Mouse (Mus musculus): Measurements from ENCODE around the gene Padi6.

Gene Padi6

GRCm38 (mm10) chr4:140750328-140750727 lies 7.9 kb upstream of the Padi6 start:
- no peak for DNase-seq (ENCODE audit: low read depth, low spot score)

GRCm38 (mm10) chr4:140747978-140748377 lies 5.5 kb upstream of the Padi6 start:
- no peak for DNase-seq (ENCODE audit: low read depth, low spot score)

- no peak for DNase-seq (ENCODE audit: low read depth, low spot score)
Observed at GRCm38 (mm10) chr4:140744654-140745053, 2.2 kb upstream of the Padi6 start.

- DNase-seq (ENCODE audit: low read depth, low spot score) = no peak
Observed at GRCm38 (mm10) chr4:140743086-140743485, 643 bp upstream of the Padi6 start.

GRCm38 (mm10) chr4:140741401-140741800 lies 1.0 kb downstream of the Padi6 start:
- DNase-seq (ENCODE audit: low read depth, low spot score) = no peak

- no peak for DNase-seq (ENCODE audit: low read depth, low spot score)
Observed at GRCm38 (mm10) chr4:140740655-140741054, 1.8 kb downstream of the Padi6 start.

GRCm38 (mm10) chr4:140732871-140733270 lies 9.6 kb downstream of the Padi6 start:
- DNase-seq (ENCODE audit: low read depth, low spot score) = no peak

- no peak for DNase-seq (ENCODE audit: low read depth, low spot score)
Observed at GRCm38 (mm10) chr4:140731654-140732053, 10.8 kb downstream of the Padi6 start.

GRCm38 (mm10) chr4:140726907-140727306 lies 15.5 kb downstream of the Padi6 start:
- no peak for DNase-seq (ENCODE audit: low read depth, low spot score)

- DNase-seq (ENCODE audit: low read depth, low spot score) = no peak
Observed at GRCm38 (mm10) chr4:140724739-140725138, 17.7 kb downstream of the Padi6 start.

- DNase-seq (ENCODE audit: low read depth, low spot score) = no peak
Observed at GRCm38 (mm10) chr4:140723801-140724200, 18.6 kb downstream of the Padi6 start.

- no peak for DNase-seq (ENCODE audit: low read depth, low spot score)
Observed at GRCm38 (mm10) chr4:140723192-140723591, 19.3 kb downstream of the Padi6 start.

- no peak for DNase-seq (ENCODE audit: low read depth, low spot score)
Observed at GRCm38 (mm10) chr4:140722710-140723109, 19.7 kb downstream of the Padi6 start.

- DNase-seq (ENCODE audit: low read depth, low spot score) = no peak
Observed at GRCm38 (mm10) chr4:140721968-140722490, 20.4 kb downstream of the Padi6 start.

- no peak for DNase-seq (ENCODE audit: low read depth, low spot score)
Observed at GRCm38 (mm10) chr4:140720091-140720490, 22.4 kb downstream of the Padi6 start.

- DNase-seq (ENCODE audit: low read depth, low spot score) = no peak
Observed at GRCm38 (mm10) chr4:140718436-140718835, 24.0 kb downstream of the Padi6 start.

- no peak for DNase-seq (ENCODE audit: low read depth, low spot score)
Observed at GRCm38 (mm10) chr4:140716994-140717393, 25.4 kb downstream of the Padi6 start.

- no peak for DNase-seq (ENCODE audit: low read depth, low spot score)
Observed at GRCm38 (mm10) chr4:140714586-140714985, 27.9 kb downstream of the Padi6 start.

- DNase-seq (ENCODE audit: low read depth, low spot score) = peak; percentile 75
Observed at GRCm38 (mm10) chr4:140713480-140714365, 28.7 kb downstream of the Padi6 start.

GRCm38 (mm10) chr4:140711360-140711759 lies 31.1 kb downstream of the Padi6 start:
- no peak for DNase-seq (ENCODE audit: low read depth, low spot score)

- DNase-seq (ENCODE audit: low read depth, low spot score) = no peak
Observed at GRCm38 (mm10) chr4:140710781-140711180, 31.7 kb downstream of the Padi6 start.

- DNase-seq (ENCODE audit: low read depth, low spot score) = no peak
Observed at GRCm38 (mm10) chr4:140709617-140710016, 32.8 kb downstream of the Padi6 start.

- DNase-seq (ENCODE audit: low read depth, low spot score) = no peak
Observed at GRCm38 (mm10) chr4:140709111-140709510, 33.3 kb downstream of the Padi6 start.

Measured in retina, adult 2 months (tissue).